Comparison of ENCODE assay signal across 8 mouse cellular contexts in genomic region chr1:159614644-159615431, GRCm38 (mm10).
DNase-seq lines count a peak whose midpoint lies in the region; ATAC-seq lines count a peak whose summit lies in the region.
"Had no signal": no experiment of that assay in that cellular context is flagged by ENCODE, and none has a peak within 500 bp of the region (broad histone marks: within the 10 kb centered on the region; RNA-seq: fewer than 3 reads in every experiment).

No protein-coding gene starts in this region.

- peak overlapping the region; percentile 32; the same call in 1 of the 2 replicates for H3K4me2 ChIP-seq in hindbrain, embryonic 12.5 days (replicated peaks)

- H3K4me1 ChIP-seq in hindbrain, embryonic 12.5 days: peaks cover 14% of the 10 kb centered on the region

- intact Hi-C loops in left cerebral cortex, postnatal 25 days (cut with DNase I): loop anchor here (2.0 to 5.0 kb wide), 2 partner anchors 50 to 93 kb away; partner anchors contain the start of gene Tnr

- H3K4me3 ChIP-seq in hindbrain, embryonic 12.5 days: no peak overlapping the region

- H3K27me3 ChIP-seq in hindbrain, embryonic 12.5 days: no peaks in the 10 kb centered on the region

- WGBS in hindbrain, embryonic 12.5 days: 43% methylated on average over 16 of the region's 16 CpGs

- peak overlapping the region; percentile 79 for H3K27ac ChIP-seq in hindbrain, embryonic 12.5 days

- H3K9ac ChIP-seq in hindbrain, embryonic 12.5 days: no peak overlapping the region

- no peaks in the 10 kb centered on the region for H3K9me3 ChIP-seq in hindbrain, embryonic 12.5 days (replicated peaks)

- peak; percentile 45 to 50 for DNase-seq in cerebellum, postnatal 25 days
- peak; percentile 46 to 70 for DNase-seq in left cerebral cortex, postnatal 25 days (ENCODE audit: low spot score in 2 of 2)
- DNase-seq in right cerebral cortex, postnatal 14 days: peak; percentile 19
- DNase-seq in testis, postnatal 14 days (ENCODE audit: low spot score): no peak
- no peak for DNase-seq in MN1 (ENCODE audit: low spot score)
- DNase-seq in spleen, adult 12 weeks (ENCODE audit: low spot score): no peak

- no peaks in the 10 kb centered on the region for H3K36me3 ChIP-seq in hindbrain, embryonic 12.5 days

- ATAC-seq in hindbrain, embryonic 12.5 days (ENCODE audit: low FRiP score): peak; percentile 85
- ATAC-seq: Patski had no signal

Comparison
In these comparisons a context has a peak if more than half of its experiments do, and no peak if none do; other contexts are left out.
1. DNase-seq: peak in cerebellum, postnatal 25 days (2 of 2), left cerebral cortex, postnatal 25 days (2 of 2) and right cerebral cortex, postnatal 14 days (single experiment); none in testis, postnatal 14 days (single experiment), MN1 (single experiment) and spleen, adult 12 weeks (single experiment).